Mouse (Mus musculus) liver, postnatal 0 days (tissue): ENCODE measurements at regions not wholly inside any gene's neighbourhood (a gene's known extent, or its start where the extent isn't known, plus 50 kb on each side); places are given as distances from the start of the nearest gene placed in this dataset.
A peak's percentile ranks its signal among the peaks of the same experiment; 100 is the strongest.

Experiments used
- ATAC-seq: fragments of 200-750 bp; cut with Nextera tagmentation; 2 replicates; pipeline ENCODE4 v1.8.0; 2017; ENCODE audit warnings: mild to moderate bottlenecking, moderate library complexity
- DNase-seq: peaks from one replicate; pipeline ENCODE4 v3.0.0-alpha.2; 2016
- H3K27ac ChIP-seq: fragments of 300-500 bp; sonication (generic); 2 replicates; pipeline ENCODE4 v1.5.1; 2014; ENCODE audit warnings: antibody characterized with exemption, moderate library complexity, mild to moderate bottlenecking, low read depth
- H3K27me3 ChIP-seq: fragments of 300-500 bp; sonication (generic); 2 replicates; pipeline ENCODE4 v1.6.1; 2014; ENCODE audit warnings: low read length, control low read depth, mixed read lengths; ENCODE audit not compliant: insufficient read depth
- H3K36me3 ChIP-seq: fragments of 300-500 bp; sonication (generic); replicated peaks from 2 replicates; pipeline ENCODE4 v1.6.1; 2014; ENCODE audit warnings: mild to moderate bottlenecking, control low read depth, low read length, moderate library complexity, mixed read lengths; ENCODE audit not compliant: insufficient read depth
- H3K4me1 ChIP-seq: fragments of 300-500 bp; sonication (generic); 2 replicates; pipeline ENCODE4 v1.6.1; 2014; ENCODE audit warnings: antibody characterized with exemption, mild to moderate bottlenecking, control low read depth; ENCODE audit not compliant: insufficient read depth
- H3K4me2 ChIP-seq: fragments of 300-500 bp; sonication (generic); 2 replicates; pipeline ENCODE4 v1.6.1; 2014; ENCODE audit warnings: low read depth, mild to moderate bottlenecking, low read length, moderate library complexity, mixed read lengths
- H3K4me3 ChIP-seq: fragments of 300-500 bp; sonication (generic); 2 replicates; pipeline ENCODE4 v1.5.1; 2014; ENCODE audit warnings: low read depth, low read length
- H3K9ac ChIP-seq: fragments of 300-500 bp; sonication (generic); replicated peaks from 2 replicates; pipeline ENCODE4 v1.6.1; 2014; ENCODE audit warnings: mild to moderate bottlenecking, moderate library complexity
- H3K9me3 ChIP-seq: fragments of 300-500 bp; sonication (generic); 2 replicates; pipeline ENCODE4 v1.6.1; 2016; ENCODE audit warnings: mild to moderate bottlenecking, control low read depth, low read length, mixed read lengths
- CTCF ChIP-seq: sonication (generic); IDR thresholded peaks from 2 replicates; pipeline ENCODE4 v1.5.1; 2016; ENCODE audit warnings: antibody characterized with exemption, low read depth
- EP300 ChIP-seq: IDR thresholded peaks from 2 replicates; pipeline ENCODE4 v1.6.1; 2016; ENCODE audit warnings: antibody characterized with exemption, low read depth, mild to moderate bottlenecking
- WGBS: fragments of 180-500 bp; shearing (Covaris S2); extraction: QIAGEN DNeasy Blood & Tissue Kit; methylation state at CpG from one replicate; pipeline ENCODE4 v1.1.7; 2014; ENCODE audit not compliant: insufficient replicate concordance; 5-methylcytosine and 5-hydroxymethylcytosine counted together

DNA sequence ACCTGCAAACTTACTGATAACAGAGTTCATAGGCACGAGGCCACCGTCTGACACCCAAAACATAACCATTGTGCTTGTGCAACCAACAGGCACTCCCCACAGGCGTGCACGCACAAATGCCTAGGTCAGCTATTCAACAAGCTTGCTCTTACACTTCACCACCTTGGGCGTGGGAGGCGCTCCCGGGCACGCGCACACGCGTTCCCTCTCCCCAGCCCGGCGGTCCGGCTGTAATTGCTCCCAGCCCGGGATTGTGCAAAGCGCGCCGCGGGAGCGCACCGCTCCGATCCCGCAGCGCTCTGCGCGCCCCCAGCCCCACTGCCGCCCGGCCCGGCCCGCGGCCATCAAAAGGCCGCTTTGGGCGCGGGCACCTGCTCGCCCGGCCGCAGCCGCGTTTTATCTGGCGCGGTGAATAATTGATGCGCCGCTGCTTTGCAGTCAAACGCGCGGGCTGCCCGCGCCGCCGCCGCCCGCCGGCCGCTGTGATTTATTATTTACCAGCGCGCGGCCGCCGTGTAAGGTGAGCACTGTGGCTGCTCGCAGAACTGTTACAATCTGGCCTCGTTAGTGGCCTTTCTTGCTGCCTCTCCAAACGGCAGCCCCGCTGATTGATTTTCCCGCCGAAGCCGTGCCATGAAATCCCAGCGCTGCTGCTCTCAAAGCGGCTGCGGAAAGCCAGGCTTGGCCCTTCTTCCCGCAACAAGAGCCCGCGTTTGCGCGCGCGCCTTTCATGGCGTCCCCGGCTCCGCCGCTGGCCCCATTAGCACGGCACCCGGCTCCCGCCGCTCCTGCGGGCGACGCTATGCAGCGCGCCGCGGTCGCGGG lies 102.9 kb downstream of the Irx5 start:
- H3K4me2 ChIP-seq: peak overlapping the region; percentile 51
- WGBS: 1% methylated on average over 93 of the region's 93 CpGs
- no peaks in the 10 kb centered on the region for H3K36me3 ChIP-seq
- peaks cover 42% of the 10 kb centered on the region for H3K27me3 ChIP-seq
- no peak overlapping the region for H3K9ac ChIP-seq
- no peaks in the 10 kb centered on the region for H3K4me1 ChIP-seq
- TF ChIP-seq CTCF: no peak
- TF ChIP-seq EP300: no peak
- H3K9me3 ChIP-seq: no peaks in the 10 kb centered on the region
- DNase-seq: no peak
- H3K4me3 ChIP-seq: peak overlapping the region; percentile 32
- no peak for ATAC-seq
- no peak overlapping the region for H3K27ac ChIP-seq

DNA sequence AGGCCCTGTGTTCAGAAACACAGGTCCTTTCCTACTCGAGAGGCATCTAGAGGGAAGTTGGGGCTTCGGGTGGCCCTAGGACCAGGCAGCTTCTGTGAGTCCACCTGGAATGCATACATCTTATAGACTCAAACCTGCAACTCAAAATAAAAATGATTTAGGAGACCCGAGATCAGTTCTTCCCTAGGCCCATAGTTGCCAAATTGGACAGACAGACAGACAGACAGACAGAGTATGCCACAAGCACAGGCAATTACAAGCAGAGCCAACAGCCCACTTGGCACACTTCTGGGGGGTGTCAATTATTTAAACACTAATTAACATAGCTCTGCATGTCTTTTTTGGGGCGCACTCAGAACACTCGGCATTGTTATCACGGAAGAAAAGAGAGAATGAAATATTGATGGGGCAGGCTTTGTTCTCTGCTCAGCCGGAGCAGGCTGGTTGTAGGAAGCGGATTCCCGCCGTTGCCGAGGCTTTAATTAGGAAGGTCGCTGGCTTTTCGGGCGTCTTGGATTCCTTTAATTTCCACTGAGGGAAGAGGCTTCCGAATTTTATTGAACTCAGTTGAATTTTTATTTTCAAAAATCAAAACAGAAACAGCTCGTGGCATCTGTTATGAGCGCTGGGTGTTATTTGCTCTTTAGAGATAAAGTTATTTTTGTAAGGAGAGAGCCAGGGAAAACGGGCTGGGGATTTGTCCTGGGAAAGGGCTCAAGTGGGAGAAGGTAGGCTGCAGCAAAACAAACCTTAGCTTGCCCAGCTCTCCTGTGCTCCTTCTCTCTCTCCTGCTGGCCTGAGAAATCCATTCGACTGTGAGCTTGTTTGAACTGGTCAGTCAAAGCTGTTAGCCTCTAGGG lies 111.9 kb downstream of the Irx5 start:
- no peak for TF ChIP-seq CTCF
- TF ChIP-seq EP300: no peak
- Histone ChIP-seq H3K9me3 (no peaks in the 10 kb centered on the region), H3K27ac (no peak overlapping the region), H3K9ac (no peak overlapping the region), H3K4me3 (no peak overlapping the region), H3K4me2 (no peak overlapping the region), H3K27me3 (no peaks in the 10 kb centered on the region), H3K4me1 (no peaks in the 10 kb centered on the region), H3K36me3 (no peaks in the 10 kb centered on the region)
- DNase-seq (no peak), ATAC-seq (no peak)
- WGBS: 61% methylated on average over 19 of the region's 19 CpGs

DNA sequence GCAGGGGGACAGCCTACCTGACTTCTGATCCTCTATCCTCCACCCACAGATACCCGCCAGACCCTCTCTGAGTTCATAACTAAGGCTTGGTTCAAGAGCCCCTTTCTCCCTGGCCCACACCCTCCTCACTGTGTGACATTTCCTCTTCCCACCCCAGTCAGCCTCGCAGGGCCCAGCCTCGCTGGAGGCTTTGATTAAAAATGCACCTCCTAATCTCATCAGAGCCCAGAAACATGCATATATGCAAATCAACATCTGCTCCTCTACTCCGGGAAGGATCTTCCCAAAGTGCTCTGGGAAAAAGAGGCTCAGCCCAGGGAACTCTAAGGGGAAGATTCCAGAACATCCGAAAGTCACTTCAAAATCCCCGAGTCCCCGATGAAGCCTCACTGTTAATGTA lies 114.8 kb downstream of the Irx5 start:
- H3K4me3 ChIP-seq: no peak overlapping the region
- WGBS: 73% methylated on average over 7 of the region's 7 CpGs
- no peak for TF ChIP-seq EP300
- no peak for TF ChIP-seq CTCF
- no peaks in the 10 kb centered on the region for H3K4me1 ChIP-seq
- no peak overlapping the region for H3K27ac ChIP-seq
- H3K9ac ChIP-seq: no peak overlapping the region
- ATAC-seq (no peak), DNase-seq (no peak)
- no peak overlapping the region for H3K4me2 ChIP-seq
- H3K36me3 ChIP-seq: no peaks in the 10 kb centered on the region
- no peaks in the 10 kb centered on the region for H3K27me3 ChIP-seq
- no peaks in the 10 kb centered on the region for H3K9me3 ChIP-seq

DNA sequence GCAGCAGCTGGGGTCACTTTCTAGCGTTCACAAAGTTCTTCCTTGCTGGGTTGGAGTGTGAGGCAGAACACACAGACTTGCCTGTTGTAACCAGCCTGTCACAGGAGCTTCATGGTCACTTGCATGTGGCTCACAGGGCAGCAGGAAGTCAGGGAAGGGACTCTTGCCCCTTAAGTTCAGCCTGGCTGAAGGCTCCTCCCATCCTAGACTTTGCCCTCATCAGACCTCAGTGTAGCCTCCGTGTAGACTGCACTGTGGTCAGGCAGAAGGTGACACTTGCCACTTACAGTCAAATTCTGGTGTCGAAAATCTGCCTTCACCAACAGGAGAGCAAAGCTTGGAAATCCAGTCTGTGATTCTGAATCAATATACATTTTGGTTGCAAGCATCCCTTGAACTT lies 115.4 kb downstream of the Irx5 start:
- Histone ChIP-seq H3K27me3 (no peaks in the 10 kb centered on the region), H3K4me2 (no peak overlapping the region), H3K4me1 (no peaks in the 10 kb centered on the region), H3K9me3 (no peaks in the 10 kb centered on the region), H3K4me3 (no peak overlapping the region), H3K27ac (no peak overlapping the region), H3K9ac (no peak overlapping the region), H3K36me3 (no peaks in the 10 kb centered on the region)
- no peak for ATAC-seq
- DNase-seq: no peak
- whole genome bisulfite sequencing: 38% methylated on average over 3 of the region's 3 CpGs
- no peak for TF ChIP-seq CTCF
- TF ChIP-seq EP300: no peak

DNA sequence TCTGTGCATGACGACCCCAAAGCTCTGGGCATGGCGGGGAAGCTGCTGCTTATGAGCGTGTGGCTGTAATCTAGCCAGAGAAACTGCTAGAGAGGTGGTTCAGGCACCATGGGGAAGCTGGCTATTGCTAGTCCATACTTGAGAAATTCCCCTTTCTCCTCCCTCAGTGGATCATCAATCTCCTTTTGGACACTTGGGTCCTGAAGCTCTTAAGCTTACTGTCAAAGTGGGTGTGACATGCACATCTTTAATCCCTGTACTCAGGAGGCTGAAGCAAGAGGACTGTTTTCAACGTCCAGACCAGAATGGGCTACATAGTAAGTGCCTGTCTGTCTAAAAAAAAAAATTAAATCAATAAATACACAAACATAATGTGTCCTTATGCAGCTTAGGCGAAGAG lies 125.0 kb downstream of the Irx5 start:
- 66% methylated on average over 5 of the region's 5 CpGs for WGBS
- Histone ChIP-seq H3K9me3 (no peaks in the 10 kb centered on the region), H3K27me3 (no peaks in the 10 kb centered on the region), H3K4me2 (no peak overlapping the region), H3K9ac (no peak overlapping the region), H3K27ac (no peak overlapping the region), H3K36me3 (no peaks in the 10 kb centered on the region), H3K4me3 (no peak overlapping the region), H3K4me1 (peaks cover 3% of the 10 kb centered on the region; the same call in 1 of the 2 replicates)
- TF ChIP-seq CTCF (no peak), EP300 (no peak)
- DNase-seq: no peak
- no peak for ATAC-seq

DNA sequence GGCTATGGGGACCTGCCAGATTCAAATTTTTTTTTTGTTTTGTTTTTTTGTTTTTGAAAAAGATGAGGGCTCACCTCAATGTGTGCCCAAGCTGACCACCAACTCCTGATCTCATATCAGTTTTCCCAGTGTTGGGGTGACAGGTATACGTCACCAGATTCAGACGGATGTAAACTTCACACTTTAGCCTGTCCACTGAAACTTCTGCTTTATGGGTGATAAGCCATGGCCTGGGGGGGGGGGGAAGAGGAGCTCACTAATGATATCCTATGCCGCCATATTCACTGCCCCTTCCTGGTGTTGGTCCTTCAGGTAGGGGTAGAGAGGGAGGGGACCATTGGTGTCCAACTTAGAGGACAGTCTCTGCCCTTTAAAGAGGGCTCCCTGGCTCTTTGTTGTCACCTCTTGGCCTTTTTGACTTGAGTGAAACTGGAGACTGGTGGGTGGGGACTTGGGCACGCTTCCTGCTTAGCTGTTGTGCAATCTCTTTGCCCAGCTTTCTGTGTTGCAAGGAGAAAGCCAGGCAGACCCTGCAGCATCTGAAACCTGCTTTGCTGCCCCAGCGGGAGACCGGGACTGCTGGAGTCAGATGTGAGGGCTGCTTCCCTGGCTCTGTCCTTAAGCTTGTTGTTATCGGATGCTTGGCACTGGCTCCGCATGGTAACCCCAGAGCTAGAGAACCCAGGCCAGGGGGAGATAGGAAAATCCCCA lies 125.8 kb downstream of the Irx5 start:
- H3K36me3 ChIP-seq: no peaks in the 10 kb centered on the region
- H3K9me3 ChIP-seq: no peaks in the 10 kb centered on the region
- H3K27me3 ChIP-seq: no peaks in the 10 kb centered on the region
- ATAC-seq (no peak), DNase-seq (no peak)
- no peak overlapping the region for H3K4me2 ChIP-seq
- no peak overlapping the region for H3K4me3 ChIP-seq
- 34% methylated on average over 8 of the region's 8 CpGs for WGBS
- TF ChIP-seq CTCF (no peak), EP300 (no peak)
- no peak overlapping the region for H3K9ac ChIP-seq
- no peak overlapping the region for H3K27ac ChIP-seq
- H3K4me1 ChIP-seq: peaks cover 3% of the 10 kb centered on the region; the same call in 1 of the 2 replicates
